Mouse (Mus musculus) heart, adult 2 months (tissue): ENCODE data around the gene Camk1d.

Source experiments
- CTCF ChIP-seq: fragments of 200-600 bp; IDR thresholded peaks from 2 replicates; pipeline ENCODE4 v1.8.1; 2022; ENCODE audit warnings: antibody characterized with exemption, mild to moderate bottlenecking, moderate library complexity
- POLR2A ChIP-seq: fragments of 200-500 bp; IDR thresholded peaks from 2 replicates; pipeline ENCODE4 v1.6.1; 2011; ENCODE audit warnings: mild to moderate bottlenecking, low read depth, low read length, control low read depth; ENCODE audit not compliant: insufficient read depth

- TF ChIP-seq POLR2A, result no peak
- TF ChIP-seq CTCF, result no peak
Measured at GRCm38 (mm10) chr2:5670146-5670545, 44.2 kb downstream of the Camk1d start.
